Mouse (Mus musculus): Measurements from ENCODE around the gene Ephb1. TPM values are rescaled to one million over a fixed set of nuclear protein-coding genes. Genes with fewer than 3 reads are reported as not detected.

Ephb1 gene
- polyA plus RNA-seq, 1 experiment from 2014 or later, result 1.7 TPM

DNA sequence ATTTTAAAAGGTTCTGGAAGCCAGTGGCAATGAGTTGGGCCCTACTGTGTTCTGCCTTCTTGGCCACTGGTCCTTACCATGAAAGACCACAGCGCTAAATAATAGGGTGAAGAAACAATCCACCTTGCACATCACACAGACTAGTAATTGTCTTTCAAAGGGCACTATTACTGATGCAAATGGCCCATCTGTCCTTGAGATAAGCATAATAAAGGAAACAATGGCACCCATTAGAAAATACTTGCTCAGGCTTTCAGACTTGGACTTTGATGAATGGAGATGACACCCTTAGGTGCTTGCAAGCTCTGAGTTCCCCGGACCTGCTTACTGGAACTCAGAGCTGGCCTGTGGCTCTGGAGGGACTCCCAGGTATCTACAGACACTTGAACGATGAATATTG is 149.0 kb downstream of the Ephb1 start:
- 82% methylated on average over 3 of the region's 3 CpGs for WGBS
- Histone ChIP-seq H3K4me2 (ENCODE audit: low read length) (no peak overlapping the region), H3K4me1 (ENCODE audit: control insufficient read depth in 2 of 2, insufficient read depth in 2 of 2, low read length in 2 of 2) (no peaks in the 10 kb centered on the region), H3K9ac (ENCODE audit: low read length) (no peak overlapping the region), H3K27ac (replicated peaks in 1 of 2; ENCODE audit: control insufficient read depth in 1 of 2, insufficient read depth in 1 of 2, low read depth in 2 of 2, low read length in 2 of 2) (no peak overlapping the region), H3K27me3 (ENCODE audit: control insufficient read depth, insufficient read depth, low read length) (no peaks in the 10 kb centered on the region), H3K36me3 (ENCODE audit: control insufficient read depth, insufficient read depth, low read length) (no peaks in the 10 kb centered on the region), H3K9me3 (ENCODE audit: control insufficient read depth, low read length) (no peaks in the 10 kb centered on the region), H3K4me3 (ENCODE audit: control insufficient read depth in 1 of 2, insufficient read depth in 1 of 2, low read depth in 1 of 2, low read length in 2 of 2) (no peak overlapping the region)
- no peak for ATAC-seq (ENCODE audit: insufficient number of reproducible peaks, insufficient read depth, low FRiP score, low read depth)

DNA sequence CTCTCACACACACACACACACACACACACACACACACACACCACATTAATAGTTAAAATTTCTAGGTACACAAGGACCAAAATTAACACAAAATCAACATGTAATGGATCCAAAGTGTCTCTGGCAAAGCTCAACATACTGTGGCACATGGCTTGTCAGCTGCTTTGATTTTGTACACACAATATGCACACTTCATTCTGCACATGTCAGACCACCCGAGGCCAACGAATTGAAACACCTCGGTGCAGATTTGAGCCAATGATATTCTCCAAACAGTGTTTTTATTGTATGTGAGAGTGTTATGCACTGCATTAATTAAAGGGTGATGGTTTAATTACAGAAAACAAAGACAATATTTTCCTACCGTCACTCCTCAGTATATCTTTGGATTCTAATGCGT is 152.6 kb downstream of the Ephb1 start:
- Histone ChIP-seq H3K4me3 (ENCODE audit: control insufficient read depth in 1 of 2, insufficient read depth in 1 of 2, low read depth in 1 of 2, low read length in 2 of 2) (no peak overlapping the region), H3K4me1 (ENCODE audit: control insufficient read depth in 2 of 2, insufficient read depth in 2 of 2, low read length in 2 of 2) (no peaks in the 10 kb centered on the region), H3K9ac (ENCODE audit: low read length) (no peak overlapping the region), H3K27me3 (ENCODE audit: control insufficient read depth, insufficient read depth, low read length) (no peaks in the 10 kb centered on the region), H3K27ac (replicated peaks in 1 of 2; ENCODE audit: control insufficient read depth in 1 of 2, insufficient read depth in 1 of 2, low read depth in 2 of 2, low read length in 2 of 2) (no peak overlapping the region), H3K36me3 (ENCODE audit: control insufficient read depth, insufficient read depth, low read length) (no peaks in the 10 kb centered on the region), H3K9me3 (ENCODE audit: control insufficient read depth, low read length) (no peaks in the 10 kb centered on the region), H3K4me2 (ENCODE audit: low read length) (no peak overlapping the region)
- ATAC-seq (ENCODE audit: insufficient number of reproducible peaks, insufficient read depth, low FRiP score, low read depth), result no peak
- 80% methylated on average over 5 of the region's 5 CpGs for WGBS

DNA sequence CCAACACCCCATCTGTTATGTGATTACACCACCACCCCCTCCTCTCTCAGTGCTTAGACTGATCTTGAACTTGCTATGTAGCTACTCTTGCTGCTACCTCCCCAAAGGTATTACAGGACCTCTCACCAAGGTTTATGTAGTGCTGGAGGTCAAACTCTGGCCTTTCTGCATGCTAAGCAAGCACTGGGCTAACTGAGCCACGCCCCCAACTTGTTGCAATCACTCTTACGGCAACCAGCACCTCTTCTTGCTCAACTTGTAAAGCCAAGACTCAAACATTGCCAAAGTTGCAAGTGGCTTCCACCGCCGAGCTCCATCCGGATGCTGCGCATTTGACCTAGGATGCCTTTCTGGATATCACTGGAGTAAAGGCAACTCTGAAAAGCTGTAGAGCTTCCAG is 157.6 kb downstream of the Ephb1 start:
- Histone ChIP-seq H3K9me3 (ENCODE audit: control insufficient read depth, low read length) (no peaks in the 10 kb centered on the region), H3K4me2 (ENCODE audit: low read length) (no peak overlapping the region), H3K9ac (ENCODE audit: low read length) (no peak overlapping the region), H3K27me3 (ENCODE audit: control insufficient read depth, insufficient read depth, low read length) (no peaks in the 10 kb centered on the region), H3K27ac (replicated peaks in 1 of 2; ENCODE audit: control insufficient read depth in 1 of 2, insufficient read depth in 1 of 2, low read depth in 2 of 2, low read length in 2 of 2) (no peak overlapping the region), H3K4me1 (ENCODE audit: control insufficient read depth in 2 of 2, insufficient read depth in 2 of 2, low read length in 2 of 2) (no peaks in the 10 kb centered on the region), H3K4me3 (ENCODE audit: control insufficient read depth in 1 of 2, insufficient read depth in 1 of 2, low read depth in 1 of 2, low read length in 2 of 2) (no peak overlapping the region), H3K36me3 (ENCODE audit: control insufficient read depth, insufficient read depth, low read length) (no peaks in the 10 kb centered on the region)
- 89% methylated on average over 6 of the region's 6 CpGs for WGBS
- ATAC-seq (ENCODE audit: insufficient number of reproducible peaks, insufficient read depth, low FRiP score, low read depth), result no peak

DNA sequence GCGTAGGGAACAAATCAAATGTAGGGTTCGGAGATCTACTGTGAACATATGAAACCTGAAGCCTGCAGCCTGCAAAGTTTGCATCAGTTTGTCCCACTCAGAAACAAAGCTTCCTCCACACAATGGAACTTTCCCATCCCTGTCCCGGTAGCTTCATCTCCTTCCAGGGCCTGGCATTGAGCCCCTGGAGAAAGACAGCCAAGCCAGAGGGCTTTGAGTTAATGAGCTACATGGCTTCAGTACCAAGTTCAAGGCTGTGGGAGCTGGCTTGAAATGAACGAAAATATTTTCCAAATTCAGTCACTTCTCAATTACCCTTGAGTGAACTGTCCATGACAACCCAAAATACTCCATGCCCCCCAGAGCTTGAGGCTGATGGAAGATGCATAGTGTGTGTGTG is 160.4 kb downstream of the Ephb1 start:
- no peak for ATAC-seq (ENCODE audit: insufficient number of reproducible peaks, insufficient read depth, low FRiP score, low read depth)
- Histone ChIP-seq H3K4me3 (ENCODE audit: control insufficient read depth in 1 of 2, insufficient read depth in 1 of 2, low read depth in 1 of 2, low read length in 2 of 2) (no peak overlapping the region), H3K36me3 (ENCODE audit: control insufficient read depth, insufficient read depth, low read length) (no peaks in the 10 kb centered on the region), H3K9ac (ENCODE audit: low read length) (no peak overlapping the region), H3K27me3 (ENCODE audit: control insufficient read depth, insufficient read depth, low read length) (no peaks in the 10 kb centered on the region), H3K4me2 (ENCODE audit: low read length) (no peak overlapping the region), H3K9me3 (ENCODE audit: control insufficient read depth, low read length) (no peaks in the 10 kb centered on the region), H3K27ac (replicated peaks in 1 of 2; ENCODE audit: control insufficient read depth in 1 of 2, insufficient read depth in 1 of 2, low read depth in 2 of 2, low read length in 2 of 2) (no peak overlapping the region), H3K4me1 (ENCODE audit: control insufficient read depth in 2 of 2, insufficient read depth in 2 of 2, low read length in 2 of 2) (peaks cover 0 to 2% of the 10 kb centered on the region in 2 experiments; a peak in 1 of 4 replicates)
- 83% methylated on average over 4 of the region's 4 CpGs for WGBS

DNA sequence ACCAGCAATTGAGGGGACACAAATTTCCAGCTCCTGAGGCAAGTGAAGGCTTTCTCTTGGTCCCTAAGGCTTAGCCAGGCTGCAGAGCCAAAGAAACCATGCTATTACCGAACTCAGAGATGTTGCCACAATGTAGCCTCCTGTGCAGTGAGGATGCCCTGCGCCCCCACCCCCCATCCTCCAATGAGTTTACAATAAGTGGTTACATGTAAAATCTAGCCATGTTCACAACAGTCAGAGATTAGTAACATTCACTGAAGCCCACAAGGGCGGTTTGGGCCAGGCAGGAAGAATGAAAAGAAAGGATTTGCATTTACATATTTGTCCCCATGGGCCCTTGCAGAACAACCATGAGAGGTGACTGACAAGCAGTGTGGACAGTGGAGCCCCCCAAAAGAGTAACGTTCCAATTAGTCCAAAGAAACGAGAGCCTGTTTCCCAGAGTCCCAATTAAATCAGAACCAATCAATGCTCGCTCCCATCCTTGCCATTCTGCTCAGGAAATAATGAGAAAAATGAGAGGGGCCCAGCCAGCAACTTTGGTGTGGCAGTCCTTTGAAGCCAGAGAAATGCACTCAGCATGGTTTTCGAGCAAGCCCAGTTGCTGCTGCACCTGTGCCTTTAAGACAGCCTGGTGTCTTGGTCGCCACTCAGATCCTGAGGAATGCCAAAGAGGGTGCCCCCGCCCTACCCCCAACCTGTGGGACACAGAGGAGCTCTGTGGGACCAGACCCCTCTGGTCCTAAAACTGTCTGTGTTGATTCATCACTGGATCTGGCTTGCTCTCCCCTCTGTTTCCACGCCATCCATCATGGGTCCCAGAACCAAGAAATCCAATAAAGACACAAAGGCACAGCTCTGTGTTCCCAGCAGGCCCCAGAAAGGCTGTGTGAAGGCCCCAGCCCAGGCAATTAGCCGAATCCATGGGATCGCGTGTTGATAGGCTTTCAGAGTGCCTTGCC is 161.5 kb downstream of the Ephb1 start:
- ATAC-seq (ENCODE audit: insufficient number of reproducible peaks, insufficient read depth, low FRiP score, low read depth), result no peak
- no peaks in the 10 kb centered on the region for H3K27me3 ChIP-seq (ENCODE audit: control insufficient read depth, insufficient read depth, low read length)
- no peak overlapping the region for H3K4me2 ChIP-seq (ENCODE audit: low read length)
- 75% methylated on average over 13 of the region's 13 CpGs for WGBS
- no peaks in the 10 kb centered on the region for H3K36me3 ChIP-seq (ENCODE audit: control insufficient read depth, insufficient read depth, low read length)
- no peaks in the 10 kb centered on the region for H3K9me3 ChIP-seq (ENCODE audit: control insufficient read depth, low read length)
- peaks cover 0 to 2% of the 10 kb centered on the region in 2 experiments; a peak in 1 of 4 replicates for H3K4me1 ChIP-seq (ENCODE audit: control insufficient read depth in 2 of 2, insufficient read depth in 2 of 2, low read length in 2 of 2)
- no peak overlapping the region for H3K4me3 ChIP-seq (ENCODE audit: control insufficient read depth in 1 of 2, insufficient read depth in 1 of 2, low read depth in 1 of 2, low read length in 2 of 2)
- H3K27ac ChIP-seq (replicated peaks in 1 of 2; ENCODE audit: control insufficient read depth in 1 of 2, insufficient read depth in 1 of 2, low read depth in 2 of 2, low read length in 2 of 2), result no peak overlapping the region
- H3K9ac ChIP-seq (ENCODE audit: low read length), result no peak overlapping the region

DNA sequence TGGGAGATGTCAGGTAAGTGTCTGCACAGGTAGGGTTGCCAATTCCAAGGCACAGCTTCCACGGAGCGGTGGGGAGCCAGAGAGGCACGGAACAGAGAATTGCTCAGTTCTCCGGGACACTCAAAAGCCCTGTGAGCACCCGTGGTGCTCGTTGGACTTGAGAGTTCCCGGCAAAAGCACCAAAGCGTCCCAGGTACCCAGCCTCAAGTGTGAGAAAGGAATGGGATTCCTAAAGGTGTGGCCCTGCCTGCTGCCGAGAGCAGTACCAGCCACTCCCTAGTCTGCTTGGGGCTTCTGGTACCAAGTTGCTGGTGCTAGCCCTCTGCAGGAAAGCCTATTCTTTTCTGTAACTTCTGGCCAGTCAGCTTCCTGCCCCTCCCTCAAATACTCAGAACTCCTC is 164.4 kb downstream of the Ephb1 start:
- H3K4me3 ChIP-seq (ENCODE audit: control insufficient read depth in 1 of 2, insufficient read depth in 1 of 2, low read depth in 1 of 2, low read length in 2 of 2), result no peak overlapping the region
- 58% methylated on average over 9 of the region's 9 CpGs for WGBS
- no peaks in the 10 kb centered on the region for H3K36me3 ChIP-seq (ENCODE audit: control insufficient read depth, insufficient read depth, low read length)
- H3K4me2 ChIP-seq (ENCODE audit: low read length), result no peak overlapping the region
- no peak for ATAC-seq (ENCODE audit: insufficient number of reproducible peaks, insufficient read depth, low FRiP score, low read depth)
- no peak overlapping the region for H3K9ac ChIP-seq (ENCODE audit: low read length)
- no peak overlapping the region for H3K27ac ChIP-seq (replicated peaks in 1 of 2; ENCODE audit: control insufficient read depth in 1 of 2, insufficient read depth in 1 of 2, low read depth in 2 of 2, low read length in 2 of 2)
- peaks cover 0 to 2% of the 10 kb centered on the region in 2 experiments; a peak in 1 of 4 replicates for H3K4me1 ChIP-seq (ENCODE audit: control insufficient read depth in 2 of 2, insufficient read depth in 2 of 2, low read length in 2 of 2)
- peaks cover 6% of the 10 kb centered on the region; the same call in 1 of the 2 replicates for H3K27me3 ChIP-seq (ENCODE audit: control insufficient read depth, insufficient read depth, low read length)
- H3K9me3 ChIP-seq (ENCODE audit: control insufficient read depth, low read length), result no peaks in the 10 kb centered on the region

DNA sequence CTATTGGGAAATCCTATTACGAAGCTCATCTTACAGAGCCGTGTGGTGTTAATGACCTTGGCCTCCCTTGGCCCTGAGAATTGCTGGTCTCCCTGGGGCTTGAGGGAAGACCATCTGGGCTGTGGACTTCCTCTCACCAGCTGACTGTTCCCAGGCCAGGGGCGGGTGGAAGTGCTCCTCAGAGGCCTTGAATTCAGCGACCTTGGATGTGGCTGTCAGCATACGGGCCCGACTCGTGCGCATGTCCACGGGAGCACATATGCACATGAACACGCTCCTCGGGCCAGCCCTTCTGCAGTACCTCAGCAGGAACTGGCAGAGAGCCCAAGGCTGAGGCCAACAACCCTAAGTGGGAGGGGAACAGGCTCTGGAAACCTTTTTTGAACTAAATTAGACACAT is 165.1 kb downstream of the Ephb1 start:
- peaks cover 0 to 2% of the 10 kb centered on the region in 2 experiments; a peak in 1 of 4 replicates for H3K4me1 ChIP-seq (ENCODE audit: control insufficient read depth in 2 of 2, insufficient read depth in 2 of 2, low read length in 2 of 2)
- H3K36me3 ChIP-seq (ENCODE audit: control insufficient read depth, insufficient read depth, low read length), result no peaks in the 10 kb centered on the region
- H3K27ac ChIP-seq (replicated peaks in 1 of 2; ENCODE audit: control insufficient read depth in 1 of 2, insufficient read depth in 1 of 2, low read depth in 2 of 2, low read length in 2 of 2), result no peak overlapping the region
- H3K4me3 ChIP-seq (ENCODE audit: control insufficient read depth in 1 of 2, insufficient read depth in 1 of 2, low read depth in 1 of 2, low read length in 2 of 2), result no peak overlapping the region
- H3K4me2 ChIP-seq (ENCODE audit: low read length), result no peak overlapping the region
- peaks cover 6% of the 10 kb centered on the region; the same call in 1 of the 2 replicates for H3K27me3 ChIP-seq (ENCODE audit: control insufficient read depth, insufficient read depth, low read length)
- H3K9me3 ChIP-seq (ENCODE audit: control insufficient read depth, low read length), result no peaks in the 10 kb centered on the region
- 42% methylated on average over 11 of the region's 11 CpGs for WGBS
- ATAC-seq (ENCODE audit: insufficient number of reproducible peaks, insufficient read depth, low FRiP score, low read depth), result no peak
- no peak overlapping the region for H3K9ac ChIP-seq (ENCODE audit: low read length)

Data from heart, embryonic 14.5 days (tissue).